Mouse (Mus musculus) heart, postnatal 14 days (tissue): Measurements from ENCODE around the gene Gtf3c4. TPM values are rescaled to one million over a fixed set of nuclear protein-coding genes. Genes with fewer than 3 reads are reported as not detected.

Experiments
- DNase-seq, 2 experiments: peaks; one replicate each; pipeline ENCODE4 v3.0.0; 2021 to 2022
- intact Hi-C: fragments of 180-260 bp; cut with DNase I; formaldehyde crosslinking; loops from one replicate; pipeline ENCODE4 v1.15.1; 2025
- total RNA-seq, 2 experiments: library from RNA; stranded (reverse); gene quantifications; 2 replicates each; pipeline ENCODE4 v1.2.3; 2021

Gtf3c4 gene
- total RNA-seq, 2 experiments from 2014 or later, result 20.3 to 21.8 TPM

- DNase-seq, result no peak
- intact Hi-C loops, result no loop called here
These were observed 29.7 kb downstream of the Gtf3c4 start for GRCm38 (mm10) chr2:28810260-28811013.

GRCm38 (mm10) chr2:28808841-28809240 is 31.3 kb downstream of the Gtf3c4 start:
- DNase-seq, result no peak
- intact Hi-C loops, result no loop called here

- intact Hi-C loops, result no loop called here
- no peak for DNase-seq
These were observed 36.8 kb downstream of the Gtf3c4 start for GRCm38 (mm10) chr2:28803406-28803805.

- intact Hi-C loops, result no loop called here
These were observed 40.6 kb downstream of the Gtf3c4 start for GRCm38 (mm10) chr2:28799575-28799974.

GRCm38 (mm10) chr2:28798390-28798789 is 41.8 kb downstream of the Gtf3c4 start:
- no peak for DNase-seq
- intact Hi-C loops, result no loop called here

More at GRCm38 (mm10) chr2:28799575-28799974, 40.6 kb downstream of the Gtf3c4 start:
- DNase-seq, result no peak

- intact Hi-C loops, result no loop called here
- DNase-seq, result no peak
These were observed 42.6 kb downstream of the Gtf3c4 start for GRCm38 (mm10) chr2:28797490-28798106.

GRCm38 (mm10) chr2:28796298-28796697 is 43.9 kb downstream of the Gtf3c4 start:
- intact Hi-C loops, result no loop called here
- DNase-seq, result no peak

- no peak for DNase-seq
- intact Hi-C loops, result no loop called here
These were observed 45.5 kb downstream of the Gtf3c4 start for GRCm38 (mm10) chr2:28794623-28795022.

- intact Hi-C loops, result no loop called here
- peak; percentile 17 to 21 for DNase-seq
These were observed 47.1 kb downstream of the Gtf3c4 start for GRCm38 (mm10) chr2:28792931-28793610.

GRCm38 (mm10) chr2:28787067-28787619 is 53.0 kb downstream of the Gtf3c4 start:
- intact Hi-C loops, result no loop called here
- no peak for DNase-seq

GRCm38 (mm10) chr2:28786355-28787066 is 53.6 kb downstream of the Gtf3c4 start:
- intact Hi-C loops, result no loop called here
- DNase-seq, result no peak

GRCm38 (mm10) chr2:28781310-28781709 is 58.9 kb downstream of the Gtf3c4 start:
- no peak for DNase-seq
- intact Hi-C loops, result no loop called here

GRCm38 (mm10) chr2:28780001-28780782 is 60.0 kb downstream of the Gtf3c4 start:
- DNase-seq, result no peak
- intact Hi-C loops, result no loop called here

- intact Hi-C loops, result no loop called here
- DNase-seq, result no peak
These were observed 63.4 kb downstream of the Gtf3c4 start for GRCm38 (mm10) chr2:28776728-28777127.

- intact Hi-C loops, result no loop called here
- no peak for DNase-seq
These were observed 66.1 kb downstream of the Gtf3c4 start for GRCm38 (mm10) chr2:28774073-28774472.

Other genes starting within 250 kb of the Gtf3c4 start
- not detected for gene Gfi1b, start 218.4 kb downstream of the Gtf3c4 start, total RNA-seq
- gene Tsc1, start 199.1 kb downstream of the Gtf3c4 start, total RNA-seq, result 10 to 100 TPM; 19.4 to 20.4 TPM
- gene Spaca9, start 140.6 kb downstream of the Gtf3c4 start, total RNA-seq, result under 1 TPM in 1 of 2 experiments, not detected in 1; 0.53 TPM
- gene Ak8, start 140.2 kb downstream of the Gtf3c4 start, total RNA-seq, result under 1 TPM in 1 of 2 experiments, not detected in 1; 0.24 TPM
- gene Ddx31, start within 50 bp of the Gtf3c4 start, total RNA-seq, result 1 to 10 TPM; 3.4 to 3.8 TPM
- not detected for gene Barhl1, start 76.3 kb upstream of the Gtf3c4 start, total RNA-seq
- gene Cfap77, start 214.7 kb upstream of the Gtf3c4 start, total RNA-seq, result under 1 TPM in 1 of 2 experiments, not detected in 1; 0.31 TPM
- 1 to 10 TPM; 6.2 to 6.6 TPM for gene Ttf1, start 219.9 kb upstream of the Gtf3c4 start, total RNA-seq